Mouse (Mus musculus) v-Abl transformed pro-B cells (cell line): ENCODE results near the gene Nucb1.

ENCODE experiments used
- in situ Hi-C, 2 experiments: fragments of 400-800 bp; cut with MboI; formaldehyde crosslinking; loops; one replicate each; pipeline ENCODE4 v1.15.1; 2025; ENCODE audit not compliant: unreplicated experiment in 2 of 2

Gene Nucb1

DNA sequence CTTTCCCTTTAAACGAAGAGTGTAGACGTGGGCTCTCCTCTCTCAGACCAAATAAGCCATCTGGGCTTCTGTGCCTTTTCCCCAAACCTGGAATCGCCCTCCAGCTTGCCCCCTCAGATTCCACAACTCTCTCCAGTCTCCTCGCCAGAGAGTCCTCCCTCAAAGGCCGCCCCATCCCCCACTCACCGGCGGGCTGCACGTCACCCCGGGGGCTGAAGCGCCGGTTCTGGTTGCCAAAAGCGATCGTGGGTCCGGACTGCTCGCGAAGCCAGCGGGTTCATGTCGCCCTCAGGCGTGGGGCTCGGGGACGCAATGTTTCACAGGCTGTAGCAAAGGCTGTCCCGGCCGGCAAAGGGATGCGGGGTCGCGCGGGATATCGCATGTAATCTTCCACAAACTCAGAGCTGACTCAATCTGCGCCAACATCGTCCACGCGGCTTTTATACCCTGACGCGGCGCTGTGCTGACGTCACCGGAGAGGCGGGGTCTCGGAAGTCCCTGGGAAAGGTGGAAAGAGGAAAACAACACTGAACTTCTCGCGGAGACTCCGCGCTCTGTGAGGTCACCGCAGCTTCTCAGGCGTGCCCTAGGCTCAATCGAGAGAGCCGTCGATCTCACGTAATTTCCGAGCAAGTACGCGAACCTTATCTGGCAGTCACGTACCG lies 15.7 kb upstream of the Nucb1 start, which contains the start of the genes Ppp1r15a and Plekha4:
Gene Ppp1r15a, minus strand, starts transcription at position 460 of the 665 bp plus-strand sequence.
Gene Plekha4, plus strand, starts transcription at position 522 of the 665 bp plus-strand sequence.
- in situ Hi-C loops: loop anchor here in 1 of 2 experiments (5.0 kb wide), 1 partner anchor 49 kb away; no protein-coding TSS in a partner anchor

DNA sequence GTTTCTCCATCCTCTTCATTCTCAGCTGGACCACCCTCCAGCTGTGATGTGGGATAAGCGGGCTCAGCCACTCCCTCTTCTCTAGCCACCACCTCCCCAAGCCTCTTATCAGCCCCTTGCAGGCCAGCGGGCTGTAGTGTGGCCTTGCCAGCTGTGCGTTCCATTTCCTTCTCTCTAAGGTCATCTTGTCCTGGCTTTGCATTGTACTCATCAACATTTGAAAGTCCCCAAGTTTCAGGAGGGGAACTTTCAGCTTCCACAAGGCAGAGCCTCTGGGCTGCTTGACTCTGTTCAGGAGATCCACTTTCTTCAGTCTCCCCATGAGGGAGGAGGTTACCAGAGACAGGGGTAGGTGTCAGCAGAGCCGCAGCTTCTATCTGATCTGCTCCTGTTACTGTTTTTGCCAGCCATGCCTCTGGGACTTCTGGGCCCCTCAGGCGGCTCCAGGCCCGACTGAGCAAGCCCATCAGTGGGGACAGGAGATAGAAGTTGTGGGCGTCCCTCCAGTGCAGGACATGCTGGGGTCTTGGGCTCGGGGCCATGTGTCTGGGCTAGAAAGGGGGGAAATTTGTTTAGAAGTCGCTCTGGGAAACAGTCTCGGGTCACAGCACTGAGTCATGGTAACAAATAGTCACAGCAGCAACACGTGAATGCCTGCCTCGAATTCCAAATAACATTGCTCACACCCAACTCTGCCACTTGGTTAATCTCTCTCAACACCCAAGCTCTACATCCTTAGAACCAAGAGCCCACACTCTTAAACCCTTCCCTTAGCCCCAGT lies 14.8 kb upstream of the Nucb1 start:
- in situ Hi-C loops: loop anchor here in 1 of 2 experiments (5.0 to 25.0 kb wide), 2 partner anchors 48 to 1312 kb away; partner anchors contain the start of gene Ldha

DNA sequence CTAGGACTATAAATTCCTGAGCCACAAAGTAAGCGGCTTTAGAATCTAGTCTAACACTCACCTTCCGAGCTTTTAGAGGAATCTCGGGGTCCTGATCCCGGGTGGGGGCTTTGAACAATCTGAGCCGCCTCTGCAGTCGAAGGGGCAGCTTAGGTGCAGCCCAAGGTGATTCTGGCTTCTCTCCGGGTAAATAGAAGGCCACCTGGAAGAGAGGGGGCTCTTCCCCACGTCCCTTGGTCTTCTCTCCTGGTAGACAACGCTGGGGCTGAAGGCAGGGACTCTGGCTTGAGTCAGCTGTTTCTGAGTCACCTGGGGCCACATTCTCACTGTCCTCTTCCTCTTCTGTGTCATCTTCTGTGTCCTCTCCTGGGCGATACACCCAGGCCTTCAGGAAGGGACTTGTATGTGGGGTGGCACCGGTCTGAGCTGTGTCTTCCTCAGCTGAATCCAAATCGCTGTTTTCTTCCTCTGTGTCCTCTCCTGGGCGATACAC lies 13.5 kb upstream of the Nucb1 start:
- in situ Hi-C loops: loop anchor here in 1 of 2 experiments (25.0 kb wide), 1 partner anchor 1314 kb away; the partner anchor contains the start of gene Ldha

DNA sequence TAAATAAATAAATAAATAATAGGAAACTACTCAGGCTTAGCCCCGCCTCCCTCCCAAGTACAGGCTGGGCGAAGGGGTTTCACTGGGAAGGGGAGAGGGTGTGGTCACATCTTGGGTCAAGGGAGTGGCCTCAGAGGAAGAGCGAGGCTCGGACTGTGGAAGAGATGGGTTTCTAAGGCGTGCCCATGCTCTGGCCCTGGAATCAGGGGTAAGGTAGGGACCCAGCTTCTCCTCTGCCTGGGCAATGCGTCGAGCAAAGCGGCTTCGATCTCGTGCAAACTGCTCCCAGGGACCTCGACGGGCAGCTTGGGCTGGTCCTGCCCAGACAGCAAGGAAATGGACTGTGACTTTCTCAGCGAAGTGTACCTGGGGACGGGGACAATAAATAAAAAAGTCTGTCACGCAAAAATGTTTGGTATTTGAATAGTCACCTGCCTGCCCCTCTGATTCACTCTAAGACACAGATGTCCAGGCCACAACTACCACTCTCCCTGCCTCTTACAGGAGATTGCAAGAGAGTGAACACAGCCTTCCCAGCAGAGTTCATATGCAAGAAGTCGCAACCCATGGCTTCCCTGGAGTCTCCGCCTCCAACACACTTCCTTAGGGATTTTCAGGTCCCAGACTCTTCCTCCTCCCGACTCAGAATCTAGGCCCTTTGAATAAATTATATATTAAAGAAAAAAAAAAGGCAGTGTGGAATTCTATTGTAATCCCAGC lies 12.9 kb upstream of the Nucb1 start:
- in situ Hi-C loops: loop anchor here in 1 of 2 experiments (25.0 kb wide), 1 partner anchor 1314 kb away; the partner anchor contains the start of gene Ldha

DNA sequence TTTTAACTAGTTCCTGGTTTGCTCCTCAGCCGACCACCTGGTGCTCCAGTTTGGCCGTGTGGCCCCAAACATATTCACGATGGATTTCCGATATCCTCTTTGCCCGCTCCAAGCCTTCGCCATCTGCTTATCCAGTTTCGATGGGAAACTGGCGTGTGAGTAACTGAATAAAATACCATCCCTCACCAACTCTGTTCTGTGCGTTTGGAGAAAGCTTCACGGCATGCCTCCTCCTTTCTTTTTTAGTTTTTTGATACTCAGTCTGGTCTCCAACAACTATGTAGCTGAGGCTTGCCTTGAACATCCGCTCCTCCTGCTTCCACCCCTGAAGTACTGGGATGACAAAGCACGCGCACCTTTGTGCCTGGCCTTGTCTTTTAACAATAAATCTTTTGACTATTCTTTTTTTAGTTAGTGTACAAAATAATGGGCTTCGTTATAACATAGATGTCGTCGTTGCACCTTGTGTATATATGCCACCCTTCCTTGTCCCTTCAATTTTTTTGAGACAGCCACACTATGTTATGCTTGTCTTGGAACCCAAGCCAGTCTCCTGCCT lies 12.1 kb upstream of the Nucb1 start:
- in situ Hi-C loops: loop anchor here in 1 of 2 experiments (25.0 kb wide), 1 partner anchor 1315 kb away; the partner anchor contains the start of gene Ldha

DNA sequence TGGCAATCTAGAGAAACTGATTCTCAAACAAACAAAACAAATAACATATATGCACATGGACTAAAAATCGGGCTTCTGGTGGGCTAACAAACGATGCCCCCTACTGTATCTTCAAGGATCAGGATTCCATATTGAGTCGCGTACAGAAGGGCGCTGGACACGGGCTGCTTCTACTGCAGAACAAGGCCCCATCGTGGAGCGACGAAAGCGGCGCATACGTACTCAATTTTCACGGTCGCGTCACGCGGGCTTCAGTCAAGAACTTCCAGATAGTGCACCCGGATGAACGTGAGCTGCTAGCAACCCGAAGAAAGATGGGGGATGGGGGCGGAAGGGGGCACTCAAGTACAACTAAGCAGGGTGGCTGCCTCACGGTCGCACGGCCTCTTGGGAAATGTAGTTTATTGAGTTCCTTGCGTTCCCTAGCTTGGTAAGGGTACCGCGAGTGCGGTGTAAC lies 11.6 kb upstream of the Nucb1 start:
- in situ Hi-C loops: loop anchor here in 1 of 2 experiments (25.0 kb wide), 1 partner anchor 1316 kb away; the partner anchor contains the start of gene Ldha

- in situ Hi-C loops: loop anchor here in 1 of 2 experiments (25.0 kb wide), 1 partner anchor 1317 kb away; the partner anchor contains the start of gene Ldha
Measured at GRCm38 (mm10) chr7:45520605-45521004, 10.4 kb upstream of the Nucb1 start.

- in situ Hi-C loops: loop anchor here (5.0 to 25.0 kb wide), 3 partner anchors 38 to 1318 kb away; partner anchors contain the start of gene Ldha (in 1 of the 2)
Measured at GRCm38 (mm10) chr7:45519345-45520120, 9.3 kb upstream of the Nucb1 start.

DNA sequence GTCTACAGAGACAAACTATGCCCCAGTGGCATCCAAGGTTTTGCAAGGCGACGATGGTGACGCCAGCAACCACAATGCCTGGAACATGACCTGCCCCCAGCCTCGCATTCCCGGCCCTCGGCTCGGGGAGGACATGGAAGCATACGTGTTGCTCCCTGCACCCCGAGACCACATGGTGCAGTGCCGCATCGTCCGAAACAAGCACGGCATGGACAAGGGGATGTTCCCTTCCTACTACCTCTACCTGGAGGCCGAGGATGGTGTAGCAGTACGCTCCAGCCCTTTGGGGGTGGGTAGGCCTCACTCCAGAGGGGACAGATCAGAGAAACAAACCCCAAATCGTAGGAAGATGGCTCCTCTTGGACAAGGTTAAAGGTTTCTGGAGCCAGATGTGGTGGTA lies 8.4 kb upstream of the Nucb1 start:
- in situ Hi-C loops: loop anchor here (5.0 to 25.0 kb wide), 3 partner anchors 39 to 1319 kb away; partner anchors contain the start of gene Ldha (in 1 of the 2)

DNA sequence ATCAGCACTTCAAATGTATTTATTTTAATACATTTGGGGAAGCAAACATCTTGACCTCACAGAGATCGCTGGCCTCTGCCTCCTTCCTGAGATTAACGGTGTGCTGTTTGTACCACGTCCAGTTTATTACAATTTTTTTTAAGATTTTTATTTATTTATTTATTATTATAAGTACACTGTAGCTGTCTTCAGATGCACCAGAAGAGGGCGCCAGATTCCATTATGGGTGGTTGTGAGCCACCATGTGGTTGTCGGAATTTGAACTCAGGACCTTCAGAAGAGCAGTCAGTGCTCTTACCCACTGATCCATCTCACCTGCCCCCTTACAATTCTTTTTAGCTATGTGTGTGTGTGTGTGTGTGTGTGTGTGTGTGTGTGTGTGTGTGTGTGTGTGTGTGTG lies 6.6 kb upstream of the Nucb1 start:
- in situ Hi-C loops: loop anchor here (5.0 to 25.0 kb wide), 3 partner anchors 40 to 1320 kb away; partner anchors contain the start of gene Ldha (in 1 of the 2)

GRCm38 (mm10) chr7:45515436-45515835 lies 5.2 kb upstream of the Nucb1 start:
- in situ Hi-C loops: loop anchor here (5.0 to 25.0 kb wide), 3 partner anchors 38 to 1322 kb away; partner anchors contain the start of gene Ldha (in 1 of the 2)

GRCm38 (mm10) chr7:45514411-45514810 lies 4.2 kb upstream of the Nucb1 start:
- in situ Hi-C loops: loop anchor here in 1 of 2 experiments (25.0 kb wide), 1 partner anchor 1323 kb away; the partner anchor contains the start of gene Ldha

DNA sequence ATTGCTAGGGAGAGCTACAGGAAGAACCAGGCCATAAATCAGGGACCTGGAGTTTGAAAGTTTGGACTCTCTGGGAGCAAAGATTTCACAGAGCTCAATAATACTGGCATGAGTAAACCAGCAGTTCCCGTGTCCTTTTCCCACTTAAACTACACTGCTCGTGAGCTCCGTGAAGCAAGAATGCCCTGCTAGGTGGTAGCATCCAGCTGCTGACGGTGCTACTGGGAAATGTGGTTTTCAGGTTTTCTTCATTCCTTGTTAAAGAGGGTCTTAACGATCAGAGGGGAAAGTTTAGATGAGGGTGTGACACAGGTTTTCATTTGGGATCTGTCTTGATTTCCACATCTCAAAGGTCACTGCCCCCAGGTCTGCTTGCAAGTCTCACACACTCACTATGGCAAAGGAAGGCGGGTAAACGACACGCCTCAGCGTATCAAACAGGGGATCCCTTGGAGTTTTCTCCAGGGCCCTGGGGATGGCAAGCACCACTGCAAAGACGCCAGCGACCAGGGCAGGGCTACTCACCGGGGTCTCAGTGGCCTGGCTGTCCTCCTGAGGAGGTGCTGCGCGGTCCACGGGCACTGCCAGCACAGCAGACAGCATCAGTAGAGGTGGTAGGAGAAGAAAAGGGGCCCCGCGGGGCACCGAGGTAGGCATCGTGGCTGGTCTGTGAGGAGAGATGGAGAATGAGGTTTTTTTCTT lies 874 bp downstream of the Nucb1 start:
- in situ Hi-C loops: loop anchor here in 1 of 2 experiments (25.0 kb wide), 1 partner anchor 1328 kb away; the partner anchor contains the start of gene Ldha

- in situ Hi-C loops: loop anchor here in 1 of 2 experiments (25.0 kb wide), 1 partner anchor 1329 kb away; the partner anchor contains the start of gene Ldha
Measured at GRCm38 (mm10) chr7:45508561-45508960, 1.6 kb downstream of the Nucb1 start.

DNA sequence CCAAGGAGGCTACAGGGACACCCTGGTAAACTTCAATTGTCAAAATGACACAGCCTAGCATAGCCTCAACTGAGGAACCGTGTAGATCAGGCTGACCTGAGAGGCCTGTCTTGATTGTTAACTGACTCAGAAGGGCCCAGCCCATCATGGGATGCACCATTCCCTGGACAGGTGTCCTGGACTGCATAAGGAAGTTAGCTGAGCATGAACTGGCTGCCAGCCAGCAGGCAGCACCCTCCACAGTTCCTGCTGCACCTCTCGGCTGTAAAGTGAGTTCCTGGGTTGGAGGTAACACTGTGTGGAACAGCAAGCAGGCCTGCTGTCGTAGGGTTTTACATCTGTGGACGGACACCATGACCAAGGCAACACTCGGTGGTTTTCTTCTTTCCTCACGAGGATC lies 2.6 kb downstream of the Nucb1 start:
- in situ Hi-C loops: loop anchor here in 1 of 2 experiments (25.0 kb wide), 1 partner anchor 1330 kb away; the partner anchor contains the start of gene Ldha

DNA sequence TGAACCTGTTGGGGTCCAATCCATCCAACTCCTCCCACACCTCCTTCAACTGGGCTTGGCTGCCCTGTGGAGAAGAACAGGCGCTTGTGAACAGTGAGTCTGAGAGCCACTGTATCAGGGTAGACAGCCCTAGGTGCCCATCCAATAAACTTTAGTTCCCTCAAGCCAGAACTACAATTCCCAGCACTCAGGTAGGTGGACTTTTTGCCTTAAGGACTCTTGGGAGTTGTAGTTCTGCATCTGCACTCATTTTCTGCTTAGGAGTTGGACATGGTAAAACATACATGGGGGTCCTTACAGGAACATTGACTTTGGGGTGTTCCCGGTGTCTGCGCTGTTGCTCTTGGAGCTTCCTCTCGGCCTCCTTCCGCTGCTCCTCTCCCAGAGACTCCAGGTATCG lies 11.8 kb downstream of the Nucb1 start:
- in situ Hi-C loops: no loop called here

- in situ Hi-C loops: no loop called here
Measured at GRCm38 (mm10) chr7:45494548-45494947, 15.7 kb downstream of the Nucb1 start.

- in situ Hi-C loops: no loop called here
Measured at GRCm38 (mm10) chr7:45492951-45493350, 17.3 kb downstream of the Nucb1 start.
